Mouse (Mus musculus) heart, postnatal 0 days (tissue): ENCODE measurements at regions not wholly inside any gene's neighbourhood (a gene's known extent, or its start where the extent isn't known, plus 50 kb on each side); places are given as distances from the start of the nearest gene placed in this dataset.

ENCODE experiments used
- CTCF ChIP-seq: IDR thresholded peaks from 2 replicates; pipeline ENCODE4 v1.5.1; 2016; ENCODE audit warnings: antibody characterized with exemption, control low read depth, low read depth
- EP300 ChIP-seq: IDR thresholded peaks from 2 replicates; pipeline ENCODE4 v1.6.1; 2016; ENCODE audit warnings: antibody characterized with exemption, low read depth

GRCm38 (mm10) chr12:58429929-58430328 is 160.8 kb upstream of the Clec14a start:
- TF ChIP-seq CTCF (no peak), EP300 (no peak)
